Mouse (Mus musculus) Patski (cell line): Measurements from ENCODE around the gene Rit1. TPM values are rescaled to one million over a fixed set of nuclear protein-coding genes. Genes with fewer than 3 reads are reported as not detected.

Experiments used
- ATAC-seq: fragments of 100-300 bp; one replicate; pipeline ENCODE4 v1.8.0; 2021
- CTCF ChIA-PET: fragments of 350-600 bp; sonication (Branson Sonifier 250); formaldehyde crosslinking; loops from one replicate; lab custom pipeline; 2022; ENCODE audit warnings: inconsistent platforms; lab: Charles Lee
- POLR2A ChIA-PET: fragments of 350-600 bp; sonication (Branson Sonifier 250); formaldehyde crosslinking; loops from one replicate; lab custom pipeline; 2022; ENCODE audit warnings: antibody characterized with exemption, inconsistent platforms; lab: Charles Lee
- DNase-seq: peaks from one replicate; pipeline ENCODE4 v3.0.0-alpha.2; 2011; ENCODE audit warnings: low read depth, low spot score
- H3K27me3 ChIP-seq: fragments of 371-371 bp; one replicate; pipeline ENCODE4 v1.5.1; 2021
- CTCF ChIP-seq: fragments of 100-300 bp; IDR thresholded peaks from one replicate; pipeline ENCODE4 v1.5.1; 2021
- in situ Hi-C: fragments of 300-500 bp; cut with MboI; formaldehyde crosslinking; loops from 3 replicates; pipeline ENCODE4 v1.11.1; 2018; ENCODE audit warnings: low pct_unique_long_range_greater_than_20kb, mixed read lengths
- polyA plus RNA-seq: library from polyadenylated mRNA; unstranded; gene quantifications from one replicate; pipeline ENCODE4 v1.2.3, GENCODE M21; 2021

The Rit1 gene
- polyA plus RNA-seq, 1 experiment from 2014 or later: 82.7 TPM

DNA sequence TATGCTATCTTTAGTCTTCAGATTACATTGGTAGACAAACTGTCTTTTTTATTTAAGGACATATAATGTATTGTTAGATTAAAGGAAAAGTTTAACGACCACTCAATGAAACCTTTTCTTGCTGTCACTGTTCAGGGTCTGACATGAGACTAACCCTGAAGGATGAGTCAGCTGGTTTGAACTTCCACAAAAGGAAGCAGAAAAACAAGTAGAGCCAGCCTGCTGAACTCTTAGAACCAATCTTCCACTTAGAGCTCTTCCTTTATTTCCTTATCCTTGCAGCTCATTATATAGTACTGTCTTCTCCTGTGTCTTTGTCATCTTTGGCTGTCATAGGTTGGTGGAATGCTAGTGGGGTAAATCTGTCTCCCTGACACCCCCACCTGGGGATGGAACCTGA is 1.2 kb downstream of the Rit1 start:
- DNase-seq (no peak), ATAC-seq (no peak)
- no peak for TF ChIP-seq CTCF
- no peaks in the 10 kb centered on the region for H3K27me3 ChIP-seq
- ChIA-PET POLR2A (interaction anchor here (1.0 to 1.8 kb wide), 3 partner anchors 9 to 32 kb away, joined by 3 to 4 read pairs (median 3); partner anchors contain the start of gene Khdc4), CTCF (interaction anchor here (1.0 to 9.9 kb wide), 8 partner anchors 10 to 110 kb away, joined by 3 to 92 read pairs (median 4); no protein-coding TSS in a partner anchor)
- in situ Hi-C loops: no loop called here

DNA sequence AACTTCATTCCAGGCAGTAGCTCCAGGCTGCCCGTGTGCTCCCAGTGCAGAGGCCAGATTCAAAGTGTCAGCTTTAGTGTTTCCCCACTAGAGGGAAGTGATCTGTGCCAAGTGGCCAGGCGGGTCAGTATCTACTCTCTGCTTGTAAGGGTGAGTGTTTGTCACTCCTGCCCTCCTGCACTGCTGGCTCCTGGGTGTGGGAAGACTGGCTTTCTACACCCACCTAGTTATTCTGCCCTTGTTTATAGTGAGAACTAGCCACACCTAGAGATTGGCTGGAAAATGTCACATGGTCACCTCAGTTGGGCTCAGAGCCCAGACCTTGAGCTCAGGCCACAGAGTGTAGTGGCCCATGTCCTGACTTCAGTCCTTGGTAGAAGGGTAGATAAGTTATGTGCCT is 2.5 kb downstream of the Rit1 start:
- peak; percentile 86 for DNase-seq
- peak; percentile 85 for ATAC-seq
- ChIA-PET POLR2A (interaction anchor here (0.6 to 1.6 kb wide), 3 partner anchors 17 to 35 kb away, joined by 3 to 5 read pairs (median 3); partner anchors contain the start of gene Khdc4), CTCF (interaction anchor here (0.9 to 9.9 kb wide), 5 partner anchors 18 to 42 kb away, joined by 3 to 92 read pairs (median 5); no protein-coding TSS in a partner anchor)
- no peak for TF ChIP-seq CTCF
- H3K27me3 ChIP-seq: no peaks in the 10 kb centered on the region
- in situ Hi-C loops: no loop called here

DNA sequence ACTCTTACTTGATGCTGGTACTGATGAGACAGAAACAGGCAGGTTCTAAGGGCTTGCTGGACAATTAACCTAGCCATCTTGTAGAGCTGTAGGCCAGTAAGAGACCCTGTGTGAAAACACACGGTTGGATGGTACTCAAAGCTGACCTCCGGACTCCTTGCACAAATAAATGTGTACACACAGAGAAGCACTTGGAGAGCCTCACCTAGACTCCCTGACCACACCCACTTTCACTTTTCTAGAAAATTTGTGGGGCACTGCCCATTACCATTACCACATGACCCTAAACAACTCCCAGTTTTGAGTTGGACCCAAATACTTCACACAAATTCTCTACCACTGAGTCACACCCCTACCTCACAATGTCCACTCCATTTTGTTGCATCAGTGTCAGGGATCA is 19.9 kb downstream of the Rit1 start:
- no peak for TF ChIP-seq CTCF
- POLR2A ChIA-PET: interaction anchor here (0.5 to 0.7 kb wide), 2 partner anchors 13 to 16 kb away, joined by 3 to 5 read pairs; no protein-coding TSS in a partner anchor
- H3K27me3 ChIP-seq: no peaks in the 10 kb centered on the region
- in situ Hi-C loops: no loop called here
- DNase-seq (no peak), ATAC-seq (no peak)
- CTCF ChIA-PET: no interaction called here

DNA sequence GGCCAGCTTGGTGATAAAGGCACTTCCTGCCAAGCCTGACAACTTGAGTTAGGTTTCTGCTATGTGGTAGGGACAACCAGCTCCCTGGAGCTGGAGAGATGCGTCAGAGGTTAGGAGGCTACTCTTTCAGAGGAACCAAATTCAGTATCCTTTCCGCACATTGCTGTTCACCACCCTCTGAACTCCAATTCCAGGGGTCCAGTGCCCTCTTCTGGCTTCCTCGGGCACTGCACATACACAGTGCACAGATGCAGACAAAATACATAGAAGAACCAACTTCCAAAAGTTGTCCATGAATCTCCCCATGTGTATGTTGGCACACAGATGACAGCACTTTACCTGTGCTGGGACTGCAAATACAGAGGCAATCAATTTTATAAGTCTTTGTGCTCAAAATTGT is 22.0 kb downstream of the Rit1 start:
- H3K27me3 ChIP-seq: no peaks in the 10 kb centered on the region
- in situ Hi-C loops: no loop called here
- no peak for DNase-seq
- ChIA-PET POLR2A (no interaction called here), CTCF (interaction anchor here (0.7 to 2.1 kb wide), 10 partner anchors 14 to 132 kb away, joined by 3 to 10 read pairs (median 4); partner anchors contain the start of genes Arhgef2 and Khdc4)
- no peak for ATAC-seq
- TF ChIP-seq CTCF: peak; percentile 78

DNA sequence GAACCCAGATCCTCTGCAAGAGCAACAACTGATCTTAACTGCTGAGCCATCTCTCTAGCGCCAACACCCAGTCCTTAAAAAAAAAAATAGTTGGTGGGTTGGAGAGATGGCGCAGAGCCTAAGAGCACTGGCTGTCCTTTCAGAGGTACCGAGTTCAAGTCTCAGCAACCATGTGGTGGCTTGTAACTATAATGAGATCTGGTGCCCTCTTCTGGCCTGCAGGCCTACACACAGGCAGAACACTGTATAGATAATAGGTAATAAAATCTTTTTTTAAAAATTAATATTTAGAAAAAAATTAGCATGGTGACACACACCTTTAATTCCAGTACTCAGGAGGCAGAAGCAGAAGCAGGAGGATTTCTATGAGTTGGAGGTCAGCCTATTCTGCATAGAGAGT is 23.5 kb downstream of the Rit1 start:
- TF ChIP-seq CTCF: no peak
- no peaks in the 10 kb centered on the region for H3K27me3 ChIP-seq
- CTCF ChIA-PET: interaction anchor here (1.1 to 2.1 kb wide), 2 partner anchors 8 to 12 kb away, joined by 3 to 10 read pairs; no protein-coding TSS in a partner anchor
- POLR2A ChIA-PET: no interaction called here
- DNase-seq (no peak), ATAC-seq (no peak)
- in situ Hi-C loops: no loop called here

DNA sequence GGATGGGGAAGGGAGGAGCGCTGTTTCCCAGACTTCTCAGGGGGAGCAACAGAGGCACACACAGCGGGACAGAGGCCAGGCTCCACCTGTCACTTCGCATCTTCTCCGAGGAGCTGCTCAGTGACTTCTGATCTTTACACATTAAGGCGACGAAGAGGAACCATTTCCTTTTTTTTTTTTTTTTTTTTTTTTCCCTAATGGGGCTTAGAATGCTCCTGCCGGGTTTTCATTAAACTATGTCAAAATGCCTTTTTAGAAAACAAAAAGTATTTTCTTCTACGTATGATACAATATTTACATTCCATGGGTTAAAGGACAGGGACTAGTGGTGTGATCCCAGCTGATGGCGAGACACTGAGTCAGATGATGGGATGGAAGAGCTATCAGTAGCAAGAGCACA is 28.9 kb downstream of the Rit1 start:
- in situ Hi-C loops: loop anchor here (5.0 kb wide), 1 partner anchor 68 kb away; no protein-coding TSS in a partner anchor
- ChIA-PET POLR2A (interaction anchor here (0.7 kb wide), 1 partner anchor 61 kb away, joined by 3 read pairs; no protein-coding TSS in a partner anchor), CTCF (interaction anchor here (1.0 kb wide), 1 partner anchor 32 kb away, joined by 4 read pairs; no protein-coding TSS in a partner anchor)
- H3K27me3 ChIP-seq: no peaks in the 10 kb centered on the region
- TF ChIP-seq CTCF: no peak
- DNase-seq (no peak), ATAC-seq (no peak)

DNA sequence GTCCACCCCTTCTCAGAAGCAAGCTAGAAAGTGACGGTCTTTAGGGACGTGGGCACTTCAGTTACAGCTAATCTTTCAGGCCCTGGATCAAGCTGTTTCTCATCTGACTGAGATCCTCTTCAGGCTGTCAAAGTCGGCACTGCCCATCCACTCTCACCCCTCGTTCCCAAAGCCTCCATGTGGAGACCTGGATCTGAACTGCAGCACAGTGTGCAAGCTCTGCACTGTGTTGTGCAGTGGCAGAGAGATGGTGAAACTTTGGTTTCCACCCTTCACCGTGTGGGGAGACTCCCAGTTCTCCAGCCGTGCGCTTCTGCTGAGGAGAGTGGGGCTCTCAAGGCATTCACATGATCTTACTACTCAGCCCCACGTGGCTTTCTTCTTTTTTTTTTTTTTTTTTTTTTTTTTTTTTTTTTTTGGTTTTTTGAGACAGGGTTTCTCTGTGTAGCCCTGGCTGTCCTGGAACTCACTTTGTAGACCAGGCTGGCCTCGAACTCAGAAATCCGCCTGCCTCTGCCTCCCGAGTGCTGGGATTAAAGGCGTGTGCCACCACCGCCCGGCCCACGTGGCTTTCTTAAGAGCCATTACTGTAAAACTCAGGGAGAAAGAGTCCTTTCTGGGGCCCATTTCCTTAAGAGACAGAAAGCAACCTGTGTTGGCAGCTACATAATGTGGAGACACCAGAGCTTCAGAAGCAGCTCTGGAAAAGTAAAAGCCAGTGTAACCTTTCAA is 29.7 kb downstream of the Rit1 start:
- DNase-seq: no peak
- H3K27me3 ChIP-seq: no peaks in the 10 kb centered on the region
- in situ Hi-C loops: loop anchor here (5.0 kb wide), 1 partner anchor 69 kb away; no protein-coding TSS in a partner anchor
- CTCF ChIA-PET: interaction anchor here (1.0 kb wide), 1 partner anchor 33 kb away, joined by 4 read pairs; no protein-coding TSS in a partner anchor
- ATAC-seq: no peak
- POLR2A ChIA-PET: interaction anchor here (0.7 kb wide), 2 partner anchors 11 to 61 kb away, joined by 3 to 4 read pairs; no protein-coding TSS in a partner anchor
- no peak for TF ChIP-seq CTCF

DNA sequence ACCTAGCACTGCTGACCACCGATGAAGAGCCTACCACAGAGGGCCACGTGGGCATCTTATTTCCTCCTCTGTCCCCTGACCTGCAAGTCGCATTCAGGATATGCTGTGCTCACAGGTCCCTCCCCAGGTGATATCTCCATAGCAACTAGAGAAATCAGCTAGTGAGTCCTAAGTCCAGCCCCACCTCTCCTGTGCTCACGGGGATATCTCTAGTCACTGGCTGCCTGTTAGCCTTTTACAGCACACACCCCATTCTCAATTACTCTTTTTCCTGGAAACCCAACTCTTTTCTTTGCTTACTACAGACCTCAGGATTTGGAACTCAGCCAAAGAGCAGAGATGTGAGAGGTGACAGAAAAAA is 30.2 kb downstream of the Rit1 start:
- in situ Hi-C loops: loop anchor here (5.0 kb wide), 1 partner anchor 70 kb away; no protein-coding TSS in a partner anchor
- no peaks in the 10 kb centered on the region for H3K27me3 ChIP-seq
- DNase-seq (no peak), ATAC-seq (no peak)
- ChIA-PET CTCF (no interaction called here), POLR2A (interaction anchor here (0.7 kb wide), 1 partner anchor 11 kb away, joined by 4 read pairs; no protein-coding TSS in a partner anchor)
- TF ChIP-seq CTCF: no peak

DNA sequence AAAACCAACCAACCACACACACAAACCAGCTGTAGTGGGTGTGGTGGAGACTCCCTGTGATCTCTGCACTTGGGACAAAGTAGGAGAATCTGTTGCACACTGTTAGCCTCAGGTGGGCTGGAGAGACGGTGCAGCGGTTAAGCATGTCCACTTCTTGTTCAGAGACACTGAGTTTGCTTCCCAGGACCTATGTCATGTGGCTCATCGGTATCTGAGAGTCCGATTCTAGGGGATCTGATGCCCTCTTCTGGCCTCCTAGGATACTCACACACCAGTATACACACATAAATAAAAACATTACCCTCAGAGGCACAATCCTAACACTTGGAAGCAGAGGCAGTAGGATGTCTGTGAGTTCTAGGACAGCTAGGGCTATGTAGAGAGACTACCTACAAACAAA is 37.6 kb downstream of the Rit1 start:
- DNase-seq (no peak), ATAC-seq (no peak)
- no peaks in the 10 kb centered on the region for H3K27me3 ChIP-seq
- CTCF ChIA-PET: interaction anchor here (0.9 to 2.2 kb wide), 5 partner anchors 11 to 77 kb away, joined by 3 to 8 read pairs (median 3); no protein-coding TSS in a partner anchor
- TF ChIP-seq CTCF: no peak
- POLR2A ChIA-PET: interaction anchor here (1.2 kb wide), 1 partner anchor 36 kb away, joined by 3 read pairs; no protein-coding TSS in a partner anchor
- in situ Hi-C loops: no loop called here

DNA sequence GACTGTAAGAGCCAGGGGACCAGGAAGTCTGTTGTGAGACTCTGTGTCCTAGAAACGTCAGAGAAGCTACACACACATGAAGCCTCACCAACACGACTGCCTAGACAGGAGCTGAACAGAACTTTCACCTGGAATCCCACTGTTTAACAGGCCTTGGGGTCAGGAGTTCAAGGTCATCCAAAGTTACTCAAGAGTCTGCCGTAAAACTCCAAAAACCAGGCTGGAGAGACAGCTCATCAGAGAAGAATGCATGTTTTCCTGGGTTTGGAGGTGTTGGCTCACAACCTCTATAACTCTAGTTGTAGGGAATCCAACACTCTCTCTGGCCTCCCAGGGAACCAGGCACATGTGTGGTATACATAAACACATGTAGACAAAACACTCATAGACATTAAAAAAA is 38.9 kb downstream of the Rit1 start:
- no peak for ATAC-seq
- H3K27me3 ChIP-seq: no peaks in the 10 kb centered on the region
- DNase-seq: no peak
- in situ Hi-C loops: loop anchor here (5.0 kb wide), 1 partner anchor 148 kb away; the partner anchor contains the start of gene Arhgef2
- no peak for TF ChIP-seq CTCF
- POLR2A ChIA-PET: interaction anchor here (0.8 to 1.3 kb wide), 3 partner anchors 12 to 157 kb away, joined by 3 read pairs; no protein-coding TSS in a partner anchor
- CTCF ChIA-PET: interaction anchor here (0.6 to 1.2 kb wide), 2 partner anchors 15 to 35 kb away, joined by 3 read pairs; no protein-coding TSS in a partner anchor
